Mouse (Mus musculus) kidney, adult 2 months (tissue): ENCODE results near the gene Lpar5. TPM values are rescaled to one million over a fixed set of nuclear protein-coding genes. Genes with fewer than 3 reads are reported as not detected.
A peak's percentile ranks its signal among the peaks of the same experiment; 100 is the strongest.

Experiments
- DNase-seq: peaks from one replicate; pipeline ENCODE4 v3.0.0; 2021
- H3K27ac ChIP-seq: fragments of 200-500 bp; 2 replicates; pipeline ENCODE4 v1.5.1; 2012; ENCODE audit warnings: low read depth, low read length, control low read depth, inconsistent platforms; ENCODE audit not compliant: insufficient read depth
- H3K27me3 ChIP-seq: fragments of 200-500 bp; replicated peaks from 2 replicates; pipeline ENCODE4 v1.6.1; 2012; ENCODE audit warnings: mild to moderate bottlenecking, moderate library complexity, low read length, inconsistent platforms; ENCODE audit not compliant: control insufficient read depth, insufficient read depth
- H3K36me3 ChIP-seq: fragments of 200-500 bp; 2 replicates; pipeline ENCODE4 v1.6.1; 2012; ENCODE audit warnings: mild to moderate bottlenecking, moderate library complexity, low read length, inconsistent platforms; ENCODE audit not compliant: control insufficient read depth, insufficient read depth
- H3K4me1 ChIP-seq: fragments of 200-500 bp; 2 replicates; pipeline ENCODE4 v1.6.1; 2011; ENCODE audit warnings: low read length; ENCODE audit not compliant: control insufficient read depth, insufficient read depth
- H3K4me3 ChIP-seq: fragments of 200-500 bp; 2 replicates; pipeline ENCODE4 v1.5.1; 2011; ENCODE audit warnings: mild to moderate bottlenecking, low read depth, low read length, control low read depth; ENCODE audit not compliant: insufficient read depth
- CTCF ChIP-seq: fragments of 200-500 bp; conservative IDR thresholded peaks from 2 replicates; pipeline ENCODE4 v1.5.1; 2011; ENCODE audit warnings: low read depth, mild to moderate bottlenecking, control low read depth, low read length, moderate library complexity, mixed read lengths; ENCODE audit not compliant: insufficient read depth, insufficient read length
- POLR2A ChIP-seq: fragments of 200-500 bp; IDR thresholded peaks from one replicate; pipeline ENCODE4 v1.6.1; 2011; ENCODE audit warnings: low read depth, low read length, control low read depth
- WGBS: fragments of 180-500 bp; shearing (Covaris S2); methylation state at CpG from one replicate; pipeline ENCODE4 v1.1.7; 2018; 5-methylcytosine and 5-hydroxymethylcytosine counted together
- polyA plus RNA-seq: library from polyadenylated mRNA; depleted of rRNA; stranded (reverse); fragments of >200 nt; gene quantifications from 2 replicates; pipeline ENCODE4 v1.2.3, GENCODE M21; 2012

Gene Lpar5
- polyA plus RNA-seq, 1 experiment: 3.5 TPM

DNA sequence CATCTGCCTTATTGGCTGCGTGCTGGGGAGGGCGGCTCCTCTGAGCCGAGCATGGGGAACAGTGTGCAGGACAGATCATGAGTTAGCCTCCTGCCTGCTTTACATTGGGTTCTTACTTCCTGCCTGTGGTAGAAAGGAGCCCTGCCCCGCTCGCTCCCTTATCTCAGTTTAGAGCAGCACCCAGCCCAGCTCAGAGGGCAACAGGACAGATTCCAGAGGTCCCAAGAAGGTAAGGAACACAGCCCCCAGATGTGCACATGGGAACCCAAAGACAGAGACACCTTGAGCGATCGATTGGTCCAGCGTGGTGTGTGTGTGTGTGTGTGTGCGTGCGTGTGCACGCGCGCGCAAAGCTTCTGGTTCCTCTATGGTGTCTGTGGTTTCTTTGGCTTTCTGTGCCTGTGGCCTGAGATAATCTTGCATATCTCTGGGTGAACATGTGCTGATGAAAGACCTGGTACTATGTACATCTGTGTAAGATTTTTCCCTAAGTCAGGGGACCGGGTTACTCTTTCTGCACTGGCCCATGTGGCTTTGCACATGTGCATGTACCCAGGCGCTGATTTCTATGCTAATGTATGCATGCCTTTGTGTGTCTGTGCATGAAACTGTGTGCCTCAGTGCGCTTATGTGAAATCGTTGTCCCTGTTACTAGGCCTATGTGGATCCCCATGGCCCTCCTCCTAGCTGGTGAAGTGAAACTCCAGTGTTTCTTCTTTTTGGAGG, 3.6 kb downstream of the Lpar5 start:
- H3K27ac ChIP-seq: no peak overlapping the region
- TF ChIP-seq POLR2A (no peak), CTCF (no peak)
- H3K27me3 ChIP-seq: no peaks in the 10 kb centered on the region
- H3K36me3 ChIP-seq: no peaks in the 10 kb centered on the region
- no peaks in the 10 kb centered on the region for H3K4me1 ChIP-seq
- no peak overlapping the region for H3K4me3 ChIP-seq
- DNase-seq: peak; percentile 19
- WGBS: 84% methylated on average over 18 of the region's 18 CpGs

DNA sequence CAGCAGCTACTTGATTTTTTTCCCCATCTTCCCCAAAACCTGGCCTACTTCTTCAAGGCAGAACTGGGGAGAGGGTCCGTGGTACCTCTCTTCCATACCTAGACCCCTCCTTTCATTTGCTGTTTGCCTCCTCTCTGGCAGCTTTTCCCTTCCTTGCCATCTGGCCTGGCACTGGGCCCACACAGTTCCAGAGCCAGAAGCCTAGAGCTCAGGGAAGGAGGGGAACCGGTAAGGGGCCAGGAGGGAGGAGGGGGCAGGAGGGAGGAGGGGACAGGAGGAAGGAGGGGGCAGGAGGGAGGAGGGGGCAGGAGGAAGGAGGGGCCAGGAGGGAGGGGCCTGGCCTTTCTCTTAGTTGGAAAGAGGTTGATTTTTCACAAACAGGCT, 4.2 kb downstream of the Lpar5 start:
- TF ChIP-seq CTCF (no peak), POLR2A (no peak)
- H3K27me3 ChIP-seq: no peaks in the 10 kb centered on the region
- no peaks in the 10 kb centered on the region for H3K4me1 ChIP-seq
- no peak overlapping the region; the same call in 1 of the 2 replicates for H3K4me3 ChIP-seq
- H3K27ac ChIP-seq: no peak overlapping the region
- WGBS: 29% methylated on average over 2 of the region's 2 CpGs
- peak; percentile 16 for DNase-seq
- H3K36me3 ChIP-seq: no peaks in the 10 kb centered on the region

DNA sequence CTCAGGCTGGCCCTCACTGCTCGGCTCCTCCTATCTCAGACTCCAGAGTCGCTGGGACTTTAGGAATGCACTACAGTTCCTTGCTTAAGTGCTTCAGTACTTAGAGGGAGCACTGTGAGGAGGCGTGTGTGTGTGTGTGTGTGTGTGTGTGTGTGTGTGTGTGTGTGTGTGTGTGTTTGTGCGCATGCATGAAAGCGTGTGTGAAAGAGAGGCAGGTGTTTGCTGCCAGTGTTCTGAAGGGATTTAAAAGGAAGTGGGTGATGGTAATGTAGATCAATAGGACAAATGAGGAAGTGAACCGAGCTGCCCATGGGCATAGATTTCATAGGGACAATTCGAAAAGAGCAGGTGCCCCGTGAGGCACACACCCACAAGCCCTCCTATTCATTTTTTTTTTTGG, 6.1 kb downstream of the Lpar5 start:
- DNase-seq: no peak
- H3K4me1 ChIP-seq: no peaks in the 10 kb centered on the region
- no peaks in the 10 kb centered on the region for H3K36me3 ChIP-seq
- H3K4me3 ChIP-seq: no peak overlapping the region
- no peak overlapping the region for H3K27ac ChIP-seq
- H3K27me3 ChIP-seq: no peaks in the 10 kb centered on the region
- TF ChIP-seq POLR2A (no peak), CTCF (no peak)
- whole genome bisulfite sequencing: 67% methylated on average over 8 of the region's 8 CpGs

- 26% methylated on average over 25 of the region's 25 CpGs for WGBS
- H3K36me3 ChIP-seq: no peaks in the 10 kb centered on the region
- no peaks in the 10 kb centered on the region for H3K27me3 ChIP-seq
- no peak for TF ChIP-seq CTCF
- TF ChIP-seq POLR2A: no peak
- no peak for DNase-seq
- peak overlapping the region; percentile 40; the same call in 1 of the 2 replicates for H3K4me3 ChIP-seq
- no peaks in the 10 kb centered on the region for H3K4me1 ChIP-seq
- no peak overlapping the region for H3K27ac ChIP-seq
Measured at GRCm38 (mm10) chr6:125081394-125081793, 13.7 kb downstream of the Lpar5 start.

GRCm38 (mm10) chr6:125081797-125082560, 14.3 kb downstream of the Lpar5 start:
- H3K4me1 ChIP-seq: no peaks in the 10 kb centered on the region
- TF ChIP-seq POLR2A: no peak
- TF ChIP-seq CTCF: peak; percentile 93

GRCm38 (mm10) chr6:125082801-125083386, 15.2 kb downstream of the Lpar5 start:
- WGBS: 94% methylated on average over 7 of the region's 7 CpGs
- Histone ChIP-seq H3K36me3 (no peaks in the 10 kb centered on the region), H3K27me3 (no peaks in the 10 kb centered on the region), H3K4me1 (peaks cover under 1% of the 10 kb centered on the region; the same call in 1 of the 2 replicates), H3K27ac (no peak overlapping the region), H3K4me3 (no peak overlapping the region)
- no peak for TF ChIP-seq CTCF
- TF ChIP-seq POLR2A: no peak
- DNase-seq: no peak

More at GRCm38 (mm10) chr6:125081797-125082560, 14.3 kb downstream of the Lpar5 start:
- Histone ChIP-seq H3K27ac (no peak overlapping the region), H3K27me3 (no peaks in the 10 kb centered on the region), H3K36me3 (no peaks in the 10 kb centered on the region), H3K4me3 (peak overlapping the region; percentile 40; the same call in 1 of the 2 replicates)
- peak; percentile 95 for DNase-seq
- 25% methylated on average over 45 of the region's 45 CpGs for WGBS

- peaks cover 9% of the 10 kb centered on the region for H3K4me1 ChIP-seq
- DNase-seq: peak; percentile 78
- H3K27me3 ChIP-seq: no peaks in the 10 kb centered on the region
- no peak overlapping the region for H3K4me3 ChIP-seq
- no peak for TF ChIP-seq POLR2A
- peak; percentile 80 for TF ChIP-seq CTCF
- no peaks in the 10 kb centered on the region for H3K36me3 ChIP-seq
- H3K27ac ChIP-seq: no peak overlapping the region
- 5% methylated on average over 4 of the region's 4 CpGs for WGBS
Measured at GRCm38 (mm10) chr6:125084424-125084823, 16.7 kb downstream of the Lpar5 start.
